Mouse (Mus musculus) CH12.LX (cell line): ENCODE data around the gene Csrnp1. TPM values are rescaled to one million over a fixed set of nuclear protein-coding genes. Genes with fewer than 3 reads are reported as not detected.

Experiments
- DNase-seq: peaks from one replicate; pipeline ENCODE4 v3.0.0-alpha.2; 2013; ENCODE audit errors: extremely low read depth
- H3K27ac ChIP-seq: 2 replicates; pipeline ENCODE4 v1.5.1; 2012; ENCODE audit warnings: low read depth, mild to moderate bottlenecking, control low read depth, moderate library complexity; ENCODE audit not compliant: insufficient read depth
- H3K27me3 ChIP-seq: replicated peaks from 2 replicates; pipeline ENCODE3; 2012; ENCODE audit warnings: inconsistent platforms
- H3K36me3 ChIP-seq, 2 experiments: replicated peaks in 1 of 2; 2 replicates each; pipeline versions ENCODE3 to v1.6.1; 2012; ENCODE audit warnings: inconsistent platforms in 1 of 2, low read length in 1 of 2, mild to moderate bottlenecking in 1 of 2, mixed read lengths in 1 of 2, moderate library complexity in 1 of 2; ENCODE audit not compliant: control insufficient read depth in 1 of 2, insufficient read depth in 1 of 2
- H3K4me1 ChIP-seq, 2 experiments: 2 replicates each; pipeline ENCODE4 v1.6.1; 2012; ENCODE audit warnings: inconsistent platforms in 1 of 2, moderate library complexity in 1 of 2; ENCODE audit not compliant: insufficient read depth in 2 of 2, control insufficient read depth in 1 of 2
- H3K4me2 ChIP-seq: 2 replicates; pipeline ENCODE4 v1.6.1; 2012; ENCODE audit warnings: low read depth, mild to moderate bottlenecking, control low read depth; ENCODE audit not compliant: poor library complexity, insufficient read depth, severe bottlenecking
- H3K4me3 ChIP-seq, 3 experiments: fragments of 150-350 bp in 1 of 3; sonication (generic) in 1 of 3; replicated peaks in 1 of 3; 2 replicates each; pipeline versions ENCODE3 to v1.5.1; 2011 to 2012; ENCODE audit warnings: low read depth in 2 of 3, low read length in 2 of 3, mild to moderate bottlenecking in 2 of 3, moderate library complexity in 2 of 3, control low read depth in 1 of 3, improper control_type of control experiment in 1 of 3, inconsistent platforms in 1 of 3, mixed read lengths in 1 of 3; ENCODE audit not compliant: poor library complexity in 1 of 3
- H3K79me2 ChIP-seq: replicated peaks from 2 replicates; pipeline ENCODE4 v1.6.1; 2012; ENCODE audit warnings: mild to moderate bottlenecking, moderate library complexity; ENCODE audit not compliant: control insufficient read depth, poor library complexity, insufficient read depth, severe bottlenecking; ENCODE audit errors: extremely low read depth
- H3K9ac ChIP-seq: 2 replicates; pipeline ENCODE4 v1.6.1; 2012; ENCODE audit warnings: low read depth, mild to moderate bottlenecking, control low read depth, moderate library complexity; ENCODE audit not compliant: insufficient read depth
- H3K9me3 ChIP-seq: replicated peaks from 2 replicates; pipeline ENCODE3; 2012; ENCODE audit warnings: low read length, inconsistent platforms, mixed read lengths
- BHLHE40 ChIP-seq: IDR thresholded peaks from 2 replicates; pipeline ENCODE4 v1.6.1; 2011; ENCODE audit warnings: mild to moderate bottlenecking, low read depth, low read length, improper control_type of control experiment
- CHD1 ChIP-seq: IDR thresholded peaks from 2 replicates; pipeline ENCODE4 v1.6.1; 2012; ENCODE audit warnings: low read depth, low read length, improper control_type of control experiment, inconsistent platforms
- CHD2 ChIP-seq: IDR thresholded peaks from 2 replicates; pipeline ENCODE4 v1.6.1; 2011; ENCODE audit warnings: low read length, improper control_type of control experiment
- CTCF ChIP-seq, 2 experiments: IDR thresholded peaks in 1 of 2; conservative IDR thresholded peaks in 1 of 2; 2 replicates each; pipeline ENCODE4 v1.5.1; 2011 to 2012; ENCODE audit warnings: low read depth in 2 of 2, low read length in 2 of 2, improper control_type of control experiment in 1 of 2, inconsistent platforms in 1 of 2, mild to moderate bottlenecking in 1 of 2, moderate library complexity in 1 of 2
- E2F4 ChIP-seq: IDR thresholded peaks from 2 replicates; pipeline ENCODE4 v1.6.1; 2011; ENCODE audit warnings: low read depth, low read length, improper control_type of control experiment; ENCODE audit not compliant: insufficient replicate concordance
- ELF1 ChIP-seq: IDR thresholded peaks from 2 replicates; pipeline ENCODE4 v1.6.1; 2014; ENCODE audit warnings: low read depth, mild to moderate bottlenecking, inconsistent platforms, low read length, improper control_type of control experiment
- EP300 ChIP-seq: IDR thresholded peaks from 2 replicates; pipeline ENCODE4 v1.6.1; 2011; ENCODE audit warnings: low read length, improper control_type of control experiment
- ETS1 ChIP-seq: conservative IDR thresholded peaks from 2 replicates; pipeline ENCODE4 v1.6.1; 2012; ENCODE audit warnings: low read depth, mild to moderate bottlenecking, inconsistent platforms, low read length, improper control_type of control experiment, moderate library complexity
- GABPA ChIP-seq: IDR thresholded peaks from 2 replicates; pipeline ENCODE4 v1.6.1; 2012; ENCODE audit warnings: low read depth, low read length, improper control_type of control experiment, inconsistent platforms; ENCODE audit not compliant: insufficient replicate concordance
- HCFC1 ChIP-seq: IDR thresholded peaks from 2 replicates; pipeline ENCODE4 v1.6.1; 2012; ENCODE audit warnings: low read depth, mild to moderate bottlenecking, inconsistent platforms, low read length, improper control_type of control experiment
- IRF4 ChIP-seq: IDR thresholded peaks from 2 replicates; pipeline ENCODE4 v1.6.1; 2014; ENCODE audit warnings: low read depth, mild to moderate bottlenecking, inconsistent platforms, low read length, improper control_type of control experiment
- JUN ChIP-seq: IDR thresholded peaks from 2 replicates; pipeline ENCODE4 v1.6.1; 2011; ENCODE audit warnings: low read depth, mild to moderate bottlenecking, low read length, improper control_type of control experiment, moderate library complexity; ENCODE audit not compliant: insufficient read depth
- JUND ChIP-seq: conservative IDR thresholded peaks from 2 replicates; pipeline ENCODE4 v1.6.1; 2011; ENCODE audit warnings: low read depth, low read length, improper control_type of control experiment
- KAT2A ChIP-seq: IDR thresholded peaks from 2 replicates; pipeline ENCODE4 v1.6.1; 2012; ENCODE audit warnings: low read length, improper control_type of control experiment, inconsistent platforms; ENCODE audit not compliant: insufficient replicate concordance
- MAFK ChIP-seq: IDR thresholded peaks from 2 replicates; pipeline ENCODE4 v1.6.1; 2011; ENCODE audit warnings: low read length, improper control_type of control experiment; ENCODE audit not compliant: insufficient replicate concordance
- MAX ChIP-seq: IDR thresholded peaks from 2 replicates; pipeline ENCODE4 v1.6.1; 2011; ENCODE audit warnings: low read length, improper control_type of control experiment
- MAZ ChIP-seq: IDR thresholded peaks from 2 replicates; pipeline ENCODE4 v1.6.1; 2012; ENCODE audit warnings: low read depth, mild to moderate bottlenecking, inconsistent platforms, low read length, improper control_type of control experiment, moderate library complexity
- MEF2A ChIP-seq: IDR thresholded peaks from 2 replicates; pipeline ENCODE4 v1.6.1; 2014; ENCODE audit warnings: low read depth, mild to moderate bottlenecking, inconsistent platforms, low read length, improper control_type of control experiment, borderline replicate concordance
- MXI1 ChIP-seq: IDR thresholded peaks from 2 replicates; pipeline ENCODE4 v1.6.1; 2011; ENCODE audit warnings: mild to moderate bottlenecking, low read depth, low read length, improper control_type of control experiment
- MYC ChIP-seq: IDR thresholded peaks from 2 replicates; pipeline ENCODE4 v1.6.1; 2011; ENCODE audit warnings: low read depth, mild to moderate bottlenecking, improper control_type of control experiment, low read length
- NELFE ChIP-seq: IDR thresholded peaks from 2 replicates; pipeline ENCODE4 v1.6.1; 2011; ENCODE audit warnings: low read depth, low read length, improper control_type of control experiment
- NRF1 ChIP-seq: IDR thresholded peaks from 2 replicates; pipeline ENCODE4 v1.6.1; 2014; ENCODE audit warnings: low read depth, mild to moderate bottlenecking, inconsistent platforms, low read length, improper control_type of control experiment, moderate library complexity
- PAX5 ChIP-seq: IDR thresholded peaks from 2 replicates; pipeline ENCODE4 v1.6.1; 2012; ENCODE audit warnings: low read length, inconsistent platforms, mixed read lengths
- POLR2A ChIP-seq: IDR thresholded peaks from 2 replicates; pipeline ENCODE4 v1.6.1; 2011; ENCODE audit warnings: low read depth, mild to moderate bottlenecking, improper control_type of control experiment, low read length
- POLR2AphosphoS2 ChIP-seq: IDR thresholded peaks from 2 replicates; pipeline ENCODE4 v1.6.1; 2011; ENCODE audit warnings: low read depth, low read length, improper control_type of control experiment
- RAD21 ChIP-seq: IDR thresholded peaks from 2 replicates; pipeline ENCODE4 v1.6.1; 2011; ENCODE audit warnings: low read depth, mild to moderate bottlenecking, low read length, improper control_type of control experiment, moderate library complexity
- RCOR1 ChIP-seq: conservative IDR thresholded peaks from 2 replicates; pipeline ENCODE4 v1.6.1; 2012; ENCODE audit warnings: low read depth, mild to moderate bottlenecking, inconsistent platforms, low read length, improper control_type of control experiment
- SIN3A ChIP-seq: IDR thresholded peaks from 2 replicates; pipeline ENCODE4 v1.6.1; 2012; ENCODE audit warnings: low read length, improper control_type of control experiment, inconsistent platforms
- SMC3 ChIP-seq: IDR thresholded peaks from 2 replicates; pipeline ENCODE4 v1.6.1; 2011; ENCODE audit warnings: low read depth, low read length, improper control_type of control experiment
- TBP ChIP-seq: conservative IDR thresholded peaks from 2 replicates; pipeline ENCODE4 v1.6.1; 2011; ENCODE audit warnings: low read depth, low read length, improper control_type of control experiment
- TCF12 ChIP-seq: IDR thresholded peaks from 2 replicates; pipeline ENCODE4 v1.6.1; 2014; ENCODE audit warnings: low read depth, mild to moderate bottlenecking, inconsistent platforms, low read length, improper control_type of control experiment
- UBTF ChIP-seq: IDR thresholded peaks from 2 replicates; pipeline ENCODE4 v1.6.1; 2012; ENCODE audit warnings: low read depth, mild to moderate bottlenecking, inconsistent platforms, low read length, improper control_type of control experiment, moderate library complexity
- USF1 ChIP-seq: IDR thresholded peaks from 2 replicates; pipeline ENCODE4 v1.6.1; 2014; ENCODE audit warnings: low read depth, mild to moderate bottlenecking, inconsistent platforms, low read length, improper control_type of control experiment
- USF2 ChIP-seq: conservative IDR thresholded peaks from 2 replicates; pipeline ENCODE4 v1.6.1; 2011; ENCODE audit warnings: low read depth, low read length, improper control_type of control experiment
- ZC3H11A ChIP-seq: IDR thresholded peaks from 2 replicates; pipeline ENCODE4 v1.6.1; 2012; ENCODE audit warnings: low read depth, mild to moderate bottlenecking, inconsistent platforms, low read length, improper control_type of control experiment
- ZKSCAN1 ChIP-seq: IDR thresholded peaks from 2 replicates; pipeline ENCODE4 v1.6.1; 2012; ENCODE audit warnings: low read depth, inconsistent platforms, low read length, improper control_type of control experiment, borderline replicate concordance
- ZMIZ1 ChIP-seq: IDR thresholded peaks from 2 replicates; pipeline ENCODE4 v1.6.1; 2012; ENCODE audit warnings: low read depth, mild to moderate bottlenecking, inconsistent platforms, low read length, improper control_type of control experiment
- ZNF384 ChIP-seq: IDR thresholded peaks from 2 replicates; pipeline ENCODE4 v1.6.1; 2012; ENCODE audit warnings: low read depth, low read length, improper control_type of control experiment, inconsistent platforms
- dilution Hi-C: fragments of 300-500 bp; cut with MboI; formaldehyde crosslinking; loops from 2 replicates; pipeline ENCODE4 v1.14.3; 2020; ENCODE audit warnings: low sequenced_read_pairs; ENCODE audit not compliant: extremely low pct_unique_long_range_greater_than_20kb, extremely low pct_ligation_motif_present
- in situ Hi-C: fragments of 300-500 bp; cut with MboI; formaldehyde crosslinking; loops from 3 replicates; pipeline ENCODE4 v1.14.3; 2019; ENCODE audit warnings: low sequenced_read_pairs, low pct_ligation_motif_present, low pct_unique_long_range_greater_than_20kb, mixed read lengths
- polyA plus RNA-seq: library from polyadenylated mRNA; unstranded; fragments of >175 nt; gene quantifications from 2 replicates; pipeline ENCODE4 v1.2.1, GENCODE M21; 2012; ENCODE audit warnings: low read depth; ENCODE audit not compliant: insufficient read length
- total RNA-seq, 2 experiments: library from RNA; depleted of rRNA; stranded (reverse); fragments of 300-350 nt in 1 of 2; fragments of >200 nt in 1 of 2; gene quantifications; 2 replicates each; pipeline ENCODE4 v1.2.3; 2012 to 2014

The Csrnp1 gene
- total and polyA plus RNA-seq, 3 experiments, result 7.8 to 15.5 (median 8.6) TPM

- dilution Hi-C loops (no loop called here), in situ Hi-C loops (no loop called here)
- DNase-seq, result peak; percentile 93
- peak within 1 kb of the TSS; percentile 87 for H3K4me2 ChIP-seq
- peaks cover 10 to 33% of the 10 kb centered on the region in 2 experiments for H3K4me1 ChIP-seq
- no peak within 1 kb of the TSS for H3K27ac ChIP-seq
- peaks cover 9 to 27% of the 10 kb centered on the region in 2 experiments for H3K36me3 ChIP-seq
- H3K27me3 ChIP-seq, result no peaks in the 10 kb centered on the region
- H3K9ac ChIP-seq, result peak within 1 kb of the TSS; percentile 94
- H3K79me2 ChIP-seq, result no peaks in the 10 kb centered on the region
- no peak for TF ChIP-seq PAX5
- TF ChIP-seq SIN3A, result peak; percentile 98
- TF ChIP-seq ZNF384, result no peak
- peak; percentile 59 for TF ChIP-seq HCFC1
- peak; percentile 80 for TF ChIP-seq ZMIZ1
- TF ChIP-seq E2F4, result no peak
- no peak for TF ChIP-seq TBP
- no peak for TF ChIP-seq CHD1
- no peak for TF ChIP-seq UBTF
- no peak for TF ChIP-seq MAZ
- peak; percentile 76 for TF ChIP-seq BHLHE40
- peak; percentile 96 for TF ChIP-seq USF1
- TF ChIP-seq MYC, result no peak
- TF ChIP-seq JUND, result no peak
- TF ChIP-seq ETS1, result 0 out of 2 replicates have a peak, but pooled peaks have one; percentile 35
- TF ChIP-seq MXI1, result peak; percentile 98
- no peak for TF ChIP-seq RAD21
- no peak for TF ChIP-seq SMC3
- TF ChIP-seq MAFK, result no peak
- TF ChIP-seq NRF1, result peak; percentile 42
- no peak for TF ChIP-seq GABPA
- no peak for TF ChIP-seq KAT2A
- peak; percentile 89 for TF ChIP-seq USF2
- peak; percentile 96 for TF ChIP-seq MAX
- no peak for TF ChIP-seq ZC3H11A
- no peak for TF ChIP-seq ZKSCAN1
- no peak for TF ChIP-seq CTCF (conservative IDR thresholded peaks at IDR 0.05 in 1 of 2, IDR thresholded peaks at IDR 0.05 in 1 of 2; ENCODE audit: low read depth in 2 of 2, low read length in 2 of 2)
- TF ChIP-seq POLR2AphosphoS2, result 0 out of 2 replicates have a peak, but pooled peaks have one; percentile 36
- TF ChIP-seq RCOR1, result no peak
- peak; percentile 84 for TF ChIP-seq POLR2A
- TF ChIP-seq JUN, result no peak
- TF ChIP-seq IRF4, result peak; percentile 42; the same call in 1 of the 2 replicates
- peak; percentile 77; the same call in 1 of the 2 replicates for TF ChIP-seq NELFE
- peak; percentile 80 for TF ChIP-seq ELF1
- TF ChIP-seq MEF2A, result no peak
- no peak for TF ChIP-seq CHD2
- peak; percentile 54 for TF ChIP-seq TCF12
- no peak for TF ChIP-seq EP300
- peak within 1 kb of the TSS; percentile 68 to 95 (median 87) for H3K4me3 ChIP-seq
- no peaks in the 10 kb centered on the region for H3K9me3 ChIP-seq
These were observed 47.3 kb downstream of the Csrnp1 start, which contains the start of the genes Gorasp1 and Ttc21a for GRCm38 (mm10) chr9:119937005-119937773. Gene Gorasp1 (minus strand): TSS chr9:119937565. Gene Ttc21a (plus strand): TSS chr9:119937606.
